13 mouse cellular contexts compared by ENCODE assay signal in the genomic region with DNA sequence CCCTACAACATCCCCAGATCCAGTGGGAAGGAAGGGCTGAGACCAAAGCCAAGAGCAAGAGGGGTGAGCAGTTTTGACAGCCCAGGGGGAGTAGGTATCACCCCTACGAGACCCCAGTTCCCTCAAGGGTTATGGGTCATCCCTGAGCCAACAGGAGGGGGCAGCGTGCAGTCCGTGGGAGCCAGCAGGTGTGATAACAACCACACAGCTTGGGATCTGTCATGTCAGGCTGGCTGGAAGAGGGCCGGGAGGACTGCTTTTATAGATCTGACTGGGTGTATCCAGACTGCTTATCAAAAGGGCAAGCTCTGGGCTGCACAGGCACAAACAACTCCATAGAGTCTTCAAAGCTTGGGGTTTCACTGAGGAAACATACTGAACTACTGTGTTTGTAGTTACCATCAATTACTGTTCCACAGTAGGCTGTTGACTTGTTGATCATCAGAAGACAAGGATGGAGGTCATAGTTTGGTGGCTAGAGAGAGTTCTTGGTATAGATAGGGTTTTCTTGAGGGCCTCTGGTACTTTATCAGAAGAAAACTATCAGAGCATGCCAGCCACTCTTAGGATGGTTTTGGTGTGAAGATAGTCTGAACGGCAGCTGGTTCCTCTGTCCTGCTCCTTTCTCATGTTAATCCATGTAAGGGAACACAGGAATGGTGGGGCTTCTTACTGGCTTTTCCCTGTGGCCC.
DNase-seq lines count a peak whose midpoint lies in the region; ATAC-seq and TF ChIP-seq lines count a peak whose summit lies in the region.
"Had no signal": no experiment of that assay in that cellular context is flagged by ENCODE, and none has a peak within 500 bp of the region (broad histone marks: within the 10 kb centered on the region; RNA-seq: fewer than 3 reads in every experiment).

No protein-coding gene starts in this region.

- H3K36me3 ChIP-seq in lung, embryonic 14.5 days (ENCODE audit: insufficient read depth): no peaks in the 10 kb centered on the region
- peaks cover 36% of the 10 kb centered on the region for H3K36me3 ChIP-seq in erythroblast, embryonic 14.5 days (ENCODE audit: control insufficient read depth)
- no peaks in the 10 kb centered on the region for H3K36me3 ChIP-seq in liver, embryonic 16.5 days (ENCODE audit: control insufficient read depth, insufficient read depth)
- no peaks in the 10 kb centered on the region for H3K36me3 ChIP-seq in stomach, embryonic 16.5 days (ENCODE audit: control insufficient read depth, insufficient read depth, low read length)
- no peaks in the 10 kb centered on the region for H3K36me3 ChIP-seq in midbrain, embryonic 13.5 days
- H3K36me3 ChIP-seq: hindbrain, embryonic 13.5 days had no signal

- no peak overlapping the region for H3K4me2 ChIP-seq in lung, embryonic 14.5 days
- H3K4me2 ChIP-seq in liver, embryonic 16.5 days (ENCODE audit: low read depth, low read length): peak overlapping the region; percentile 61
- no peak overlapping the region for H3K4me2 ChIP-seq in stomach, embryonic 16.5 days (ENCODE audit: low read depth, low read length)
- no peak overlapping the region for H3K4me2 ChIP-seq in midbrain, embryonic 13.5 days (replicated peaks)
- H3K4me2 ChIP-seq: hindbrain, embryonic 13.5 days had no signal

- no peak overlapping the region for H3K4me3 ChIP-seq in lung, embryonic 14.5 days (ENCODE audit: low read depth, low read length)
- peak overlapping the region; percentile 51 for H3K4me3 ChIP-seq in erythroblast, embryonic 14.5 days (replicated peaks)
- peak overlapping the region; percentile 25 for H3K4me3 ChIP-seq in liver, embryonic 16.5 days (ENCODE audit: low read depth, low read length)
- no peak overlapping the region for H3K4me3 ChIP-seq in stomach, embryonic 16.5 days (replicated peaks; ENCODE audit: low read length)
- H3K4me3 ChIP-seq in midbrain, embryonic 13.5 days (replicated peaks): no peak overlapping the region
- H3K4me3 ChIP-seq: hindbrain, embryonic 13.5 days had no signal

- ATAC-seq in lung, embryonic 14.5 days (ENCODE audit: insufficient read depth): peak; percentile 39; the same call in 1 of the 2 replicates
- ATAC-seq in liver, embryonic 16.5 days (ENCODE audit: low read depth): peak; percentile 96
- ATAC-seq in stomach, embryonic 16.5 days (ENCODE audit: insufficient read depth, low FRiP score): peak; percentile 56; the same call in 1 of the 2 replicates
- ATAC-seq in midbrain, embryonic 13.5 days: no peak
- ATAC-seq: lung, postnatal 0 days; Patski had no signal

- DNase-seq in lung, embryonic 14.5 days: no peak
- DNase-seq in lung, postnatal 14 days: no peak
- DNase-seq in gastrocnemius, postnatal 10 days: no peak
- DNase-seq in adrenal gland, postnatal 10 days: no peak
- DNase-seq: layer of hippocampus, adult 9-11 months; midbrain, embryonic 14.5 days had no signal

- 47% methylated on average over 5 of the region's 5 CpGs for WGBS in lung, embryonic 14.5 days
- 16% methylated on average over 5 of the region's 5 CpGs for WGBS in liver, embryonic 16.5 days (ENCODE audit: insufficient replicate concordance)
- WGBS in stomach, embryonic 16.5 days: 43% methylated on average over 5 of the region's 5 CpGs
- WGBS in midbrain, embryonic 13.5 days: 81% methylated on average over 5 of the region's 5 CpGs

- H3K9me3 ChIP-seq in lung, embryonic 14.5 days (ENCODE audit: low read depth, low read length): no peaks in the 10 kb centered on the region
- peaks cover 8% of the 10 kb centered on the region for H3K9me3 ChIP-seq in erythroblast, embryonic 14.5 days (ENCODE audit: control insufficient read depth, low read length)
- H3K9me3 ChIP-seq in liver, embryonic 16.5 days (replicated peaks; ENCODE audit: control insufficient read depth, low read length): no peaks in the 10 kb centered on the region
- no peaks in the 10 kb centered on the region for H3K9me3 ChIP-seq in stomach, embryonic 16.5 days (replicated peaks; ENCODE audit: control insufficient read depth, low read length)
- no peaks in the 10 kb centered on the region for H3K9me3 ChIP-seq in midbrain, embryonic 13.5 days
- H3K9me3 ChIP-seq: hindbrain, embryonic 13.5 days had no signal

- H3K9ac ChIP-seq in lung, embryonic 14.5 days: no peak overlapping the region
- H3K9ac ChIP-seq in liver, embryonic 16.5 days (ENCODE audit: low read depth, low read length): peak overlapping the region; percentile 68
- H3K9ac ChIP-seq in stomach, embryonic 16.5 days (ENCODE audit: low read length): no peak overlapping the region
- no peak overlapping the region for H3K9ac ChIP-seq in midbrain, embryonic 13.5 days (replicated peaks)
- H3K9ac ChIP-seq: hindbrain, embryonic 13.5 days had no signal

- H3K4me1 ChIP-seq in lung, embryonic 14.5 days (ENCODE audit: insufficient read depth): peaks cover 10% of the 10 kb centered on the region; the same call in 1 of the 2 replicates
- H3K4me1 ChIP-seq in erythroblast, embryonic 14.5 days (ENCODE audit: control insufficient read depth): peaks cover 99% of the 10 kb centered on the region
- peaks cover 91% of the 10 kb centered on the region for H3K4me1 ChIP-seq in liver, embryonic 16.5 days (ENCODE audit: control insufficient read depth, low read depth, low read length)
- H3K4me1 ChIP-seq in stomach, embryonic 16.5 days (ENCODE audit: control insufficient read depth, insufficient read depth, low read length): peaks cover 30% of the 10 kb centered on the region
- peaks cover 6% of the 10 kb centered on the region; the same call in 1 of the 2 replicates for H3K4me1 ChIP-seq in midbrain, embryonic 13.5 days (replicated peaks)
- H3K4me1 ChIP-seq: hindbrain, embryonic 13.5 days had no signal

- no peak overlapping the region for H3K27ac ChIP-seq in lung, embryonic 14.5 days (ENCODE audit: low read depth)
- peak overlapping the region; percentile 98 for H3K27ac ChIP-seq in liver, embryonic 16.5 days (ENCODE audit: low read length)
- peak overlapping the region; percentile 48; the same call in 1 of the 2 replicates for H3K27ac ChIP-seq in stomach, embryonic 16.5 days (ENCODE audit: low read length)
- no peak overlapping the region for H3K27ac ChIP-seq in midbrain, embryonic 13.5 days
- H3K27ac ChIP-seq: hindbrain, embryonic 13.5 days had no signal

- no peak for TF ChIP-seq CTCF in lung, embryonic 14.5 days (IDR thresholded peaks at IDR 0.05; ENCODE audit: low read depth)

- no peaks in the 10 kb centered on the region for H3K27me3 ChIP-seq in lung, embryonic 14.5 days (ENCODE audit: insufficient read depth, low read length)
- no peaks in the 10 kb centered on the region for H3K27me3 ChIP-seq in erythroblast, embryonic 14.5 days (ENCODE audit: control insufficient read depth)
- H3K27me3 ChIP-seq in liver, embryonic 16.5 days (ENCODE audit: control insufficient read depth, insufficient read depth, low read depth, low read length): no peaks in the 10 kb centered on the region
- H3K27me3 ChIP-seq in stomach, embryonic 16.5 days (ENCODE audit: control insufficient read depth, insufficient read depth, low read length): no peaks in the 10 kb centered on the region
- no peaks in the 10 kb centered on the region for H3K27me3 ChIP-seq in midbrain, embryonic 13.5 days
- H3K27me3 ChIP-seq: hindbrain, embryonic 13.5 days; Patski had no signal

Comparison
In these comparisons a context has a peak if more than half of its experiments do, and no peak if none do; other contexts are left out.
1. H3K27ac ChIP-seq: peak in liver, embryonic 16.5 days (single experiment) and stomach, embryonic 16.5 days (single experiment); none in lung, embryonic 14.5 days (single experiment) and midbrain, embryonic 13.5 days (single experiment).
2. H3K4me3 ChIP-seq: peak in erythroblast, embryonic 14.5 days (single experiment) and liver, embryonic 16.5 days (single experiment); none in lung, embryonic 14.5 days (single experiment), stomach, embryonic 16.5 days (single experiment) and midbrain, embryonic 13.5 days (single experiment).